Comparison of ENCODE assay signal across 8 mouse cellular contexts in the genomic region with DNA sequence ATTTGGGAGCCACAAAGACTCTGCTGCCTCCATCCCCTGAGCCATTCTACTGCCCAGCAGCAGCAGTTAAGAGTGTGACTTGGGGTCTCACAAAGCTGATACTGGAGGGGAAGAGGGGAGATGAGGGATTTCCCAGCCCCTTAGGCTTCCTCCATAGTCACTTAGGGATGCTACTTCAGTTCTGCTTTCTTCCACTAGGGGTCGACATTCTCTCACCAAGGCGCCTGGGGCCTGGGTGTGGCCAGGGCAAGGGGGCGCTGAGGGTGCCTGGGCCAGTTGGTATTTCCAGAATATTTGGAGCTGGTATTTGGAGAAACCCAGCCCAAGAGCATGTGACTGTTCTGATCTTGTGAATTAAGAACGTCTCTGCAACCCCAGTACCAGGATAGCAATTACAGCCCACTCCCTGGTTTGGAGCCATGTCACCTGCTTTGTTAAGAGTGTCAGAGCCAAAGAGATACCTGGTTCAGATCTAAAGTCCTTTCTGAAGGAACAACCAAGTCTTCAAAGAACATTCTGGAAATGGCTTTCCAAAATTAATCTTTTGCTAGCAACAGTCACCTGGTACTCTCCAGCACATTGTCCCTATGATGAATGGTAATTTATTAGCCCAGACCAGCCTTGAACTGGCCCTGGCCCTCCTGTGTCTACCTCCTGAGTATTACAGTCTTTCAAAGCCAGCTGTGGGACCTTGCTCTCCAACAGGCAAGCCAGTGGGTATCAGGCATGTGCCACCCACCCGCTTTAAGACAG. TPM values are rescaled to one million over a fixed set of nuclear protein-coding genes. Genes with fewer than 3 reads are reported as not detected.
A peak's percentile ranks its signal among the peaks of the same experiment; 100 is the strongest.
DNase-seq lines count a peak whose midpoint lies in the region.

No protein-coding gene starts in this region.

- WGBS in large intestine, adult 2 months = 25% methylated on average over 5 of the region's 5 CpGs

- peak; percentile 60 to 73 for DNase-seq in CD8-positive naive resting alpha-beta T cell, adult 2 months (ENCODE audit: low read depth in 2 of 2, low spot score in 2 of 2)
- peak; percentile 61 for DNase-seq in T-cell, adult 2 months (ENCODE audit: low spot score)
- peak; percentile 88 to 90 for DNase-seq in cerebellum, postnatal 14 days
- DNase-seq in heart, adult 9 months (ENCODE audit: low spot score in 2 of 2) = peak; percentile 58 to 59
- DNase-seq in large intestine, adult 2 months (ENCODE audit: low read depth, low spot score) = peak; percentile 24
- peak; percentile 33 to 72 for DNase-seq in lung, adult 18-20 months
- DNase-seq in ovary, postnatal 14 days (ENCODE audit: low spot score) = peak; percentile 71
- peak; percentile 57 to 58 for DNase-seq in thymus, postnatal 36 days

RNA-seq across cellular contexts. Expression of a gene that starts 42.7 kb away (rescaled TPM):
- 6.0 and 6.8 TPM in 2 replicates for polyA plus RNA-seq in large intestine, adult 2 months (2012; rRNA removed)

RNA-seq across cellular contexts. Expression of a gene that starts 42.8 kb away (rescaled TPM):
- polyA plus RNA-seq in large intestine, adult 2 months (2012; rRNA removed) = 17.7 and 18.5 TPM in 2 replicates

RNA-seq across cellular contexts. Expression of a gene that starts 57.1 kb away (rescaled TPM):
- 51.1 and 58.2 TPM in 2 replicates for polyA plus RNA-seq in large intestine, adult 2 months (2012; rRNA removed)

Comparison
In these comparisons a context has a peak if more than half of its experiments do, and no peak if none do; other contexts are left out.
1. Peak in every context shown above with its lines: DNase-seq.
2. DNase-seq: peak in every context shown above with its lines; median percentile 89 in cerebellum, postnatal 14 days; 71 in ovary, postnatal 14 days; 66 in CD8-positive naive resting alpha-beta T cell, adult 2 months; 61 in T-cell, adult 2 months; 58 in heart, adult 9 months; 58 in thymus, postnatal 36 days; 52 in lung, adult 18-20 months; 24 in large intestine, adult 2 months.